Mouse (Mus musculus): Measurements from ENCODE around the gene Gpsm1. TPM values are rescaled to one million over a fixed set of nuclear protein-coding genes. Genes with fewer than 3 reads are reported as not detected.
A peak's percentile ranks its signal among the peaks of the same experiment; 100 is the strongest.

The Gpsm1 gene
- total RNA-seq, 1 experiment from 2014 or later, result 22.0 TPM

DNA sequence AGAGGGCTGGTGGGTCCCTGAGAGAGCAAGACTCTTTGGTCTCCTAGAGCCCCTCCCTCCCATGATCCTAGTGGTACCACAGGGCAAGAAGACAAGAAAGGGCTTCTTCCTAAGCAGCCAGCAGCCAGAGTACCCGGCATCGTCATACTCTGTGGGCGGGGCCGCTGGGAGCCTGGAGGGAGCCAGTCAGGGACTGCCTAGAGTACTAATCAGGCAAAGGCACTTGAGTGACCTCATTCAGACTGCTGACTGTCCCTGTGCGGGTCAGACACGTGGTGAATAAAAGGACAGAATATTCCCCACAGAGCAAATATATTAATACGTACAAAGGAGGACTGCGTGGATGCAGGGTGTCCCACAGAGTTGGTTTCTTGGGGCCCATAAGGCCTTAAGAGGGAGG lies 14.1 kb downstream of the Gpsm1 start:
- no peak for ATAC-seq (ENCODE audit: extremely low read depth, insufficient number of reproducible peaks, low FRiP score, poor library complexity, severe bottlenecking)

DNA sequence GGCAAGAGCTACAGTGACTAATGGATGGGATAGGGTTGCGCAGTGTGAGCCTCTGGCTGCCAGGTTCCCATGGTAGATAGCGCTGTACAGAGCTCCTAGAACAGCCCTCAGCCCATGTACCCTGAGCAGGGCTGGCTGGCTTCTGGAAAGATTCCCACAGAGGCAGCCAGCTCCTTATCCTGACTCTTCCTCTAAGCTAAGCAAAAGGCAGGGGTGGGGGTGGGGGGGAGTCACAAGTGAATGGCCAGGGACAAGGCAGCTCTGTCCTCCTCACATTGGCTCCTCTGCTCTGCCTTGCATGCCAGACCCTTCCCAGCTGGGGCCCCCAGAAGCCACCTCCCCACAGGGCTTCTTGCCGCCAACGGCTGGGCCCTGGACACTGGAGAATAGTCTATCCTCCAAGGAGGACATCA lies 14.7 kb downstream of the Gpsm1 start:
- no peak for ATAC-seq (ENCODE audit: extremely low read depth, insufficient number of reproducible peaks, low FRiP score, poor library complexity, severe bottlenecking)

DNA sequence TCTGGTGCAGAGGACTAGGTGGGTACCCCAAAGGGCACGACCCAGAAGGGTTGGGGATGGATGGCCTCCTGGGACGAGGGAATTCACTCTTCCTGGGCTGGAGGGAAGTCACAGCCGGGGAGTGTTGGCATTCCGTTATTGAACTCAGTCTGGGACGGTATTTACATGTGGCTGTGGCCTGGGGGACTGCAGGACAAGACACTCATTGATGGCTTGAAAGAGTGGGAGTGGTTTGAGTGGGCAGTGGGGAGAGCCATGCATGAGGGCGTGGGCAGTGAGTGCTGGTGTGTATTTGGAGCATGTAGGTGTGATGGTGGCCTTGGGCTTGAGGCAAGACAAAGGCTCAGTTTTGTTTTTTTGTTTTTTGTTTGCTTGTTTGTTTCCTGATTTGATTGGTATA lies 15.4 kb downstream of the Gpsm1 start:
- no peak for ATAC-seq (ENCODE audit: extremely low read depth, insufficient number of reproducible peaks, low FRiP score, poor library complexity, severe bottlenecking)

DNA sequence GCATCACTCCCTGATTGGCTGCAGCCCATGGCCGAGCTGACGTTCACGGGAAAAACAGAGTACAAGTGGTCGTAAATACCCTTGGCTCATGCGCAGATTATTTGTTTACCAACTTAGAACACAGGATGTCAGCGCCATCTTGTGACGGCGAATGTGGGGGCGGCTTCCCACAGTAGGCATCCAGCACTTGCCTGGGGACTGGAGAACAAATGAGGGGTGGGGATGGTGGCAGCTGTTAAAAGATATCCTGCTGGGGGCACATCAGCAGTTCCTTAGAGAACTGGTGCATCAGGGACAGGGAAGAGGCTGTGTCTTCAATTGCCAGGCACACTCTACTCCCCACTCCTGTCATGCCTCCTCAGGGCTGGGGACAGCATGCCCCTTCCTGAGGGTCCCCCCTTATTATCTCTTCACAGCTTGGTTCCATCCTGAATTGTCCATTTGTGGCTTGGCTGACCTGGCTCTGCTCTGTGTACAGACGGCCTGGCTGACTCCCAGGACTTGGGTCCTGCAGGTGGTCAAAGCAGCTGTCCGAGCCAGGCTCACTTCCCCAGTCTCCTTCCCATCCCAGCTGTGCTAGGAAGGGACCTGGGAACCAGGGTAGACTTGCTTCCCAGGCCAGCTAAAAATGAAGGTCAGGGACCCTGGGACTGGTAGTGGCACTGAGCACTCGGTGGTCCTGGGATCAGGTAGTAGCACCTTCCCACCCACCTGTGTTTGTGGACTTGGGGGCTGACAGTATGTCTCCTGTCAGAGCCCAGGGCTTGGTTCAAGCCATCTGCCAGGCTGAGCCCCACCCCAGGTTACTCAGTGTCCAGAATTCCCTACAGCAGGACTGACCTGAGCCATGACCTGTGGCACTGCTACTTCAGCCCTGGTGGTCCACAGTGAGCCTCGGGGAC lies 23.2 kb downstream of the Gpsm1 start:
- no peak for ATAC-seq (ENCODE audit: extremely low read depth, insufficient number of reproducible peaks, low FRiP score, poor library complexity, severe bottlenecking)

GRCm38 (mm10) chr2:26339204-26339551 lies 23.9 kb downstream of the Gpsm1 start:
- no peak for ATAC-seq (ENCODE audit: extremely low read depth, insufficient number of reproducible peaks, low FRiP score, poor library complexity, severe bottlenecking)

GRCm38 (mm10) chr2:26341510-26341981 lies 26.2 kb downstream of the Gpsm1 start:
- ATAC-seq (ENCODE audit: extremely low read depth, insufficient number of reproducible peaks, low FRiP score, poor library complexity, severe bottlenecking), result no peak

- ATAC-seq (ENCODE audit: extremely low read depth, insufficient number of reproducible peaks, low FRiP score, poor library complexity, severe bottlenecking), result no peak
Observed at GRCm38 (mm10) chr2:26342044-26342443, 26.7 kb downstream of the Gpsm1 start.

- no peak for ATAC-seq (ENCODE audit: extremely low read depth, insufficient number of reproducible peaks, low FRiP score, poor library complexity, severe bottlenecking)
Observed at GRCm38 (mm10) chr2:26342609-26343490, 27.5 kb downstream of the Gpsm1 start.

GRCm38 (mm10) chr2:26348241-26348640 lies 32.9 kb downstream of the Gpsm1 start:
- no peak for ATAC-seq (ENCODE audit: extremely low read depth, insufficient number of reproducible peaks, low FRiP score, poor library complexity, severe bottlenecking)

GRCm38 (mm10) chr2:26351358-26352290 lies 36.3 kb downstream of the Gpsm1 start, which contains the start of gene Dnlz:
Gene Dnlz (minus strand): TSS chr2:26352110.
- peak; percentile 80 for ATAC-seq (ENCODE audit: extremely low read depth, insufficient number of reproducible peaks, low FRiP score, poor library complexity, severe bottlenecking)

DNA sequence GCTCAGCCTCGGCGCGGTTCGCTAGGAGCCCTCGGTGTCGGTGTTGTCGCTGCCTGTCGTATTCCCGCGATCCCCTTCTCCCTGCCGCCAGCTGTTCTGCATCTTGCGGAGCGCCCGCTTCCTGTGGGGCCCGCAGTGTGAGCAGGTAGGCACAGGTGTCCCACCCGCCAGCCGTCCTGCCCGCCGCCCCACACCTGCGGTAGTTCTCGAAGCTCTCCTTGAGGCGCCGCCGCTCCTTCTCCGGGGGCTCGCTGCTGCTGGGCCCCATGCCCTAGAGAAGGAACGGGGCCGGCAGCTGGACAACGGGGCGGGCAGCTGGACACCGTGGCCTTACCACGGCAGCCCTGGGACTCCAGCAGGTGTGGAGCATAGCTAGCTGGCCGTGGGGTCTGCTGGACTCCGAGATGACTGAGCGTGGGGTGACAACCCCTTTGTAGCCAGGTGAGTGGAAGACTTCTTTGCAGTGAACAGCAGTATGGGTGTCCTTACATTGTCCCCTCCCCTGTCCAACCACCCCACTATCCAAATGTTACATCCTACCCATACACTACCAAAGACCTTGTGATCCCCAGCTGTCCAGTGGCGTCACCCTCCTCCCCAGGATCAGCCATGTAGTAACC lies 37.1 kb downstream of the Gpsm1 start:
- no peak for ATAC-seq (ENCODE audit: extremely low read depth, insufficient number of reproducible peaks, low FRiP score, poor library complexity, severe bottlenecking)

- no peak for ATAC-seq (ENCODE audit: extremely low read depth, insufficient number of reproducible peaks, low FRiP score, poor library complexity, severe bottlenecking)
Observed at GRCm38 (mm10) chr2:26353066-26353980, 38.0 kb downstream of the Gpsm1 start.

DNA sequence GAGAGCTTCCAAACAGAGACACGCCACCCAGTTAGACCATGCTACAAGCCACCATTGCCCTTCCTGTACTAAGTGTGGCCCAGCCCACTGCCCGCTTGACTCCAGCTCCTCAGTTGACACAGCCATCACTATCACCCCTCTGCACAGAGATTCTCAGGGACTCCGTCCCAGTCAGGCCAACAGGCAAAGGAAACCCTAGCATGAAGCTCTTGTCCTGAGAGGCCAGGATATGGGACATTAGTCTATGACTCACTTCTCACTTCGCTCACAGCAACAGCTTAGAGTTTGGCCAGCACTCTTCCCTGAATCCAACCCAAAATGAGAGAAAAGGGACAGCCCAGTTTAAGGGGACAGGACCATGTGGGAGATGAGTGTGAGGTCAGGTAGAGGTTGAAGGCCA lies 39.1 kb downstream of the Gpsm1 start:
- no peak for ATAC-seq (ENCODE audit: extremely low read depth, insufficient number of reproducible peaks, low FRiP score, poor library complexity, severe bottlenecking)

- ATAC-seq (ENCODE audit: extremely low read depth, insufficient number of reproducible peaks, low FRiP score, poor library complexity, severe bottlenecking), result no peak
Observed at GRCm38 (mm10) chr2:26356231-26356630, 40.9 kb downstream of the Gpsm1 start.

GRCm38 (mm10) chr2:26356678-26357077 lies 41.4 kb downstream of the Gpsm1 start:
- no peak for ATAC-seq (ENCODE audit: extremely low read depth, insufficient number of reproducible peaks, low FRiP score, poor library complexity, severe bottlenecking)

DNA sequence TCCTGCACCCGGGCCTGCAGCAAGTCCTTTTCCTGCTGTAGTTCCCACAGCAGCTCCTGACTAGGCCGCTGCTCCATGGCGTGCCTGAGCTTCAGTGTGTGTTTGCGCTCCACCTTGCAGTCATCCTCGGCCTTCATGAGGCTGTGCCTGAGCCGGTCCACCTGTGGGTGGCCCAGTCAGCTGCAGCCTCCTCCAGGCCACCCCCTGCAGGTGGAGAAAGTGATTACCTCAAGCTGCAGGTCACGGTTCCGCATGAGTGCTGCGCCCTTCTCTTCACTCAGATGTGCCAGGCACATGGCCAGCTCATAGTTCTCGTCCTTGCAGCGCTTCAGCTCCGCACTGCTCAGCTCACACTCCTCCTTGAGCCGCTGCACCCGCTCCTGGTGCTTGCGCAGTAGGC lies 42.2 kb downstream of the Gpsm1 start:
- ATAC-seq (ENCODE audit: extremely low read depth, insufficient number of reproducible peaks, low FRiP score, poor library complexity, severe bottlenecking), result no peak

DNA sequence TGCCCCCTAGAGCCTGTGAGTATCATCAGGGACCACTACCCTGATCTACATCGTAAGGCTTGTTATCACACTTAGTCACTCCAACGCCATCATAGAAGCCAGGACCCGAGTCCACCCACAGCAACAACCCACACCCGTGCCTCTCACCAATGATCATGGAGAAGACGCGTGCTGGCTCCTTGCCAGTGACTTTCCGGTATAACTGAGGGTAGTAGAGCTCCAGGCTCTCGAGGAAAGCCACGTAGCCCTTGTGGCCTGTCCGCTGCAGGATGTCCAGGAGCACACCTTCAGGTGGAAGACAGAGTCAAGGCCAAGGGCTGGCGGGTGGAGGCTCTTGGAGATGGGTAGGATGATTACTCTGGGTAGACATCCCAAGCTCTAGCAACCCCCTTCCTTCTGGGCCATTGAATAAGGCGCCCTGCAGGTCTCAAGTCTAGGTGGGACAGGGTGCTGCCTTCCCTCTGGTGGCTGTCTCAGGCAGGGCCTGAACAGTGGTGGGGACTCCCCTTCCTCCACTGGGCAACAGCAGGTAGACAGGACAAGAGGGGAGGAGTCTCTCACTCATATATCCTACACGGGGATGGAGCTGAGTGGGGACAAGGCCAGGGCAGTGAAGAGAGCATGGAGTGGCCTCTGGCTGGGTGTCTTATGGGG lies 43.5 kb downstream of the Gpsm1 start:
- no peak for ATAC-seq (ENCODE audit: extremely low read depth, insufficient number of reproducible peaks, low FRiP score, poor library complexity, severe bottlenecking)

Data from neutrophil, adult 5-6 weeks (primary cell).